Mouse (Mus musculus): ENCODE measurements at regions not wholly inside any gene's neighbourhood (a gene's known extent, or its start where the extent isn't known, plus 50 kb on each side); places are given as distances from the start of the nearest gene placed in this dataset.

- WGBS, result 49% methylated on average over 6 of the region's 6 CpGs
- H3K4me1 ChIP-seq (ENCODE audit: control insufficient read depth, insufficient read depth, low read depth, low read length), result no peaks in the 10 kb centered on the region
- ATAC-seq, result no peak
- no peak overlapping the region for H3K27ac ChIP-seq (ENCODE audit: low read depth, low read length)
- no peaks in the 10 kb centered on the region for H3K36me3 ChIP-seq (ENCODE audit: control insufficient read depth, insufficient read depth, low read length)
- H3K4me2 ChIP-seq (ENCODE audit: low read length), result no peak overlapping the region
- H3K9me3 ChIP-seq (ENCODE audit: control insufficient read depth, low read length), result no peaks in the 10 kb centered on the region
- H3K27me3 ChIP-seq (replicated peaks; ENCODE audit: control insufficient read depth, insufficient read depth, low read length), result no peaks in the 10 kb centered on the region
- H3K9ac ChIP-seq (ENCODE audit: low read depth, low read length), result no peak overlapping the region
- H3K4me3 ChIP-seq (ENCODE audit: low read length), result no peak overlapping the region
These were observed 148.5 kb downstream of the Clic5 start for GRCm38 (mm10) chr17:44336842-44337241.

GRCm38 (mm10) chr17:44337253-44337652 lies 148.9 kb downstream of the Clic5 start:
- no peaks in the 10 kb centered on the region for H3K4me1 ChIP-seq (ENCODE audit: control insufficient read depth, insufficient read depth, low read depth, low read length)
- no peak overlapping the region for H3K4me2 ChIP-seq (ENCODE audit: low read length)
- no peaks in the 10 kb centered on the region for H3K27me3 ChIP-seq (replicated peaks; ENCODE audit: control insufficient read depth, insufficient read depth, low read length)
- H3K4me3 ChIP-seq (ENCODE audit: low read length), result no peak overlapping the region
- no peaks in the 10 kb centered on the region for H3K36me3 ChIP-seq (ENCODE audit: control insufficient read depth, insufficient read depth, low read length)
- H3K9me3 ChIP-seq (ENCODE audit: control insufficient read depth, low read length), result no peaks in the 10 kb centered on the region
- 93% methylated on average over 5 of the region's 5 CpGs for WGBS
- H3K27ac ChIP-seq (ENCODE audit: low read depth, low read length), result no peak overlapping the region
- no peak overlapping the region for H3K9ac ChIP-seq (ENCODE audit: low read depth, low read length)
- ATAC-seq, result no peak

GRCm38 (mm10) chr17:44344542-44344941 lies 156.2 kb downstream of the Clic5 start:
- H3K27me3 ChIP-seq (replicated peaks; ENCODE audit: control insufficient read depth, insufficient read depth, low read length), result no peaks in the 10 kb centered on the region
- WGBS, result 93% methylated on average over 2 of the region's 2 CpGs
- H3K9ac ChIP-seq (ENCODE audit: low read depth, low read length), result no peak overlapping the region
- no peak overlapping the region for H3K4me3 ChIP-seq (ENCODE audit: low read length)
- H3K4me1 ChIP-seq (ENCODE audit: control insufficient read depth, insufficient read depth, low read depth, low read length), result no peaks in the 10 kb centered on the region
- H3K9me3 ChIP-seq (ENCODE audit: control insufficient read depth, low read length), result no peaks in the 10 kb centered on the region
- no peak overlapping the region for H3K27ac ChIP-seq (ENCODE audit: low read depth, low read length)
- no peaks in the 10 kb centered on the region for H3K36me3 ChIP-seq (ENCODE audit: control insufficient read depth, insufficient read depth, low read length)
- no peak overlapping the region for H3K4me2 ChIP-seq (ENCODE audit: low read length)
- ATAC-seq, result no peak

GRCm38 (mm10) chr17:44345374-44345773 lies 157.0 kb downstream of the Clic5 start:
- Histone ChIP-seq H3K4me3 (ENCODE audit: low read length) (no peak overlapping the region), H3K4me1 (ENCODE audit: control insufficient read depth, insufficient read depth, low read depth, low read length) (no peaks in the 10 kb centered on the region), H3K36me3 (ENCODE audit: control insufficient read depth, insufficient read depth, low read length) (no peaks in the 10 kb centered on the region), H3K27ac (ENCODE audit: low read depth, low read length) (no peak overlapping the region), H3K9ac (ENCODE audit: low read depth, low read length) (no peak overlapping the region), H3K9me3 (ENCODE audit: control insufficient read depth, low read length) (no peaks in the 10 kb centered on the region), H3K27me3 (replicated peaks; ENCODE audit: control insufficient read depth, insufficient read depth, low read length) (no peaks in the 10 kb centered on the region), H3K4me2 (ENCODE audit: low read length) (no peak overlapping the region)
- 83% methylated on average over 2 of the region's 2 CpGs for WGBS
- ATAC-seq, result no peak

GRCm38 (mm10) chr17:44350201-44350948 lies 162.0 kb downstream of the Clic5 start:
- no peak overlapping the region for H3K9ac ChIP-seq (ENCODE audit: low read depth, low read length)
- no peaks in the 10 kb centered on the region for H3K27me3 ChIP-seq (replicated peaks; ENCODE audit: control insufficient read depth, insufficient read depth, low read length)
- no peak for ATAC-seq
- 64% methylated on average over 20 of the region's 20 CpGs for WGBS
- H3K4me2 ChIP-seq (ENCODE audit: low read length), result 0 out of 2 replicates have a peak overlapping the region, but pooled peaks have one; percentile 3
- no peaks in the 10 kb centered on the region for H3K9me3 ChIP-seq (ENCODE audit: control insufficient read depth, low read length)
- H3K36me3 ChIP-seq (ENCODE audit: control insufficient read depth, insufficient read depth, low read length), result no peaks in the 10 kb centered on the region
- no peak overlapping the region for H3K4me3 ChIP-seq (ENCODE audit: low read length)
- H3K4me1 ChIP-seq (ENCODE audit: control insufficient read depth, insufficient read depth, low read depth, low read length), result peaks cover 6% of the 10 kb centered on the region
- no peak overlapping the region for H3K27ac ChIP-seq (ENCODE audit: low read depth, low read length)

GRCm38 (mm10) chr17:44350949-44351244 lies 162.5 kb downstream of the Clic5 start:
- H3K4me3 ChIP-seq (ENCODE audit: low read length), result no peak overlapping the region
- H3K27ac ChIP-seq (ENCODE audit: low read depth, low read length), result no peak overlapping the region
- no peaks in the 10 kb centered on the region for H3K9me3 ChIP-seq (ENCODE audit: control insufficient read depth, low read length)
- no peak overlapping the region for H3K9ac ChIP-seq (ENCODE audit: low read depth, low read length)
- no peak overlapping the region for H3K4me2 ChIP-seq (ENCODE audit: low read length)
- WGBS, result 89% methylated on average over 4 of the region's 4 CpGs
- no peak for ATAC-seq
- no peaks in the 10 kb centered on the region for H3K27me3 ChIP-seq (replicated peaks; ENCODE audit: control insufficient read depth, insufficient read depth, low read length)
- no peaks in the 10 kb centered on the region for H3K36me3 ChIP-seq (ENCODE audit: control insufficient read depth, insufficient read depth, low read length)
- H3K4me1 ChIP-seq (ENCODE audit: control insufficient read depth, insufficient read depth, low read depth, low read length), result peaks cover 6% of the 10 kb centered on the region

GRCm38 (mm10) chr17:44351499-44352117 lies 163.2 kb downstream of the Clic5 start:
- H3K4me3 ChIP-seq (ENCODE audit: low read length), result no peak overlapping the region
- peaks cover 6% of the 10 kb centered on the region for H3K4me1 ChIP-seq (ENCODE audit: control insufficient read depth, insufficient read depth, low read depth, low read length)
- peak overlapping the region; percentile 31 for H3K4me2 ChIP-seq (ENCODE audit: low read length)
- no peak overlapping the region for H3K27ac ChIP-seq (ENCODE audit: low read depth, low read length)
- H3K9me3 ChIP-seq (ENCODE audit: control insufficient read depth, low read length), result no peaks in the 10 kb centered on the region
- 15% methylated on average over 13 of the region's 13 CpGs for WGBS
- peak; percentile 83 for ATAC-seq
- H3K36me3 ChIP-seq (ENCODE audit: control insufficient read depth, insufficient read depth, low read length), result no peaks in the 10 kb centered on the region
- 0 out of 2 replicates have a peak overlapping the region, but pooled peaks have one; percentile 19 for H3K9ac ChIP-seq (ENCODE audit: low read depth, low read length)
- H3K27me3 ChIP-seq (replicated peaks; ENCODE audit: control insufficient read depth, insufficient read depth, low read length), result no peaks in the 10 kb centered on the region

GRCm38 (mm10) chr17:44352142-44352541 lies 163.8 kb downstream of the Clic5 start:
- Histone ChIP-seq H3K27ac (ENCODE audit: low read depth, low read length) (no peak overlapping the region), H3K9ac (ENCODE audit: low read depth, low read length) (no peak overlapping the region), H3K27me3 (replicated peaks; ENCODE audit: control insufficient read depth, insufficient read depth, low read length) (no peaks in the 10 kb centered on the region), H3K36me3 (ENCODE audit: control insufficient read depth, insufficient read depth, low read length) (no peaks in the 10 kb centered on the region), H3K9me3 (ENCODE audit: control insufficient read depth, low read length) (no peaks in the 10 kb centered on the region), H3K4me2 (ENCODE audit: low read length) (peak overlapping the region; percentile 31), H3K4me1 (ENCODE audit: control insufficient read depth, insufficient read depth, low read depth, low read length) (peaks cover 6% of the 10 kb centered on the region), H3K4me3 (ENCODE audit: low read length) (no peak overlapping the region)
- 58% methylated on average over 13 of the region's 13 CpGs for WGBS
- no peak for ATAC-seq

GRCm38 (mm10) chr17:44363111-44363510 lies 174.7 kb downstream of the Clic5 start:
- Histone ChIP-seq H3K9ac (ENCODE audit: low read depth, low read length) (no peak overlapping the region), H3K36me3 (ENCODE audit: control insufficient read depth, insufficient read depth, low read length) (no peaks in the 10 kb centered on the region), H3K27ac (ENCODE audit: low read depth, low read length) (no peak overlapping the region), H3K4me1 (ENCODE audit: control insufficient read depth, insufficient read depth, low read depth, low read length) (no peaks in the 10 kb centered on the region), H3K9me3 (ENCODE audit: control insufficient read depth, low read length) (no peaks in the 10 kb centered on the region), H3K4me3 (ENCODE audit: low read length) (no peak overlapping the region), H3K4me2 (ENCODE audit: low read length) (no peak overlapping the region), H3K27me3 (replicated peaks; ENCODE audit: control insufficient read depth, insufficient read depth, low read length) (no peaks in the 10 kb centered on the region)
- no peak for ATAC-seq
- WGBS, result 83% methylated on average over 4 of the region's 4 CpGs

All from hindbrain, embryonic 16.5 days (tissue).